Mouse (Mus musculus) forebrain, postnatal 0 days (tissue): Measurements from ENCODE around the gene Cyp4f18. TPM values are rescaled to one million over a fixed set of nuclear protein-coding genes. Genes with fewer than 3 reads are reported as not detected.
"Not testable (repeated sequence)": the region's sequence is repeated elsewhere in the genome, so short reads cannot be mapped to it uniquely, and the experiment has no call there.

ENCODE experiments used
- ATAC-seq: fragments of 200-750 bp; cut with Nextera tagmentation; 2 replicates; pipeline ENCODE4 v1.8.0; 2017; ENCODE audit warnings: mild to moderate bottlenecking, moderate library complexity
- DNase-seq: peaks from one replicate; pipeline ENCODE4 v3.0.0-alpha.2; 2015
- H3K27ac ChIP-seq: fragments of 300-500 bp; sonication (generic); 2 replicates; pipeline ENCODE4 v1.5.1; 2014; ENCODE audit warnings: low read depth, mild to moderate bottlenecking, antibody characterized with exemption, low read length, moderate library complexity, mixed read lengths
- H3K27me3 ChIP-seq: fragments of 300-500 bp; sonication (generic); 2 replicates; pipeline ENCODE4 v1.6.1; 2014; ENCODE audit warnings: mild to moderate bottlenecking, low read length, mixed read lengths; ENCODE audit not compliant: insufficient read depth
- H3K36me3 ChIP-seq: fragments of 300-500 bp; sonication (generic); 2 replicates; pipeline ENCODE4 v1.6.1; 2014; ENCODE audit warnings: mild to moderate bottlenecking, moderate library complexity; ENCODE audit not compliant: insufficient read depth
- H3K4me1 ChIP-seq: fragments of 300-500 bp; sonication (generic); 2 replicates; pipeline ENCODE4 v1.6.1; 2014; ENCODE audit warnings: antibody characterized with exemption; ENCODE audit not compliant: insufficient read depth
- H3K4me2 ChIP-seq: fragments of 300-500 bp; sonication (generic); 2 replicates; pipeline ENCODE4 v1.6.1; 2014; ENCODE audit warnings: low read depth, mild to moderate bottlenecking, moderate library complexity
- H3K4me3 ChIP-seq: fragments of 300-500 bp; sonication (generic); 2 replicates; pipeline ENCODE4 v1.5.1; 2014; ENCODE audit warnings: low read depth, low read length, mixed read lengths
- H3K9ac ChIP-seq: fragments of 300-500 bp; sonication (generic); 2 replicates; pipeline ENCODE4 v1.6.1; 2014; ENCODE audit warnings: mild to moderate bottlenecking
- H3K9me3 ChIP-seq: fragments of 300-500 bp; sonication (generic); 2 replicates; pipeline ENCODE4 v1.6.1; 2016; ENCODE audit warnings: low read length
- CTCF ChIP-seq: sonication (generic); IDR thresholded peaks from 2 replicates; pipeline ENCODE4 v1.5.1; 2016; ENCODE audit warnings: antibody characterized with exemption, control low read depth, low read depth
- WGBS: fragments of 180-500 bp; shearing (Covaris S2); extraction: QIAGEN DNeasy Blood & Tissue Kit; methylation state at CpG from one replicate; pipeline ENCODE4 v1.1.7; 2014; 5-methylcytosine and 5-hydroxymethylcytosine counted together
- polyA plus RNA-seq: library from polyadenylated mRNA; unstranded; fragments of >200 nt; fragmentation: Nextera tagmentation; extraction: Ambion mirVana; gene quantifications from 2 replicates; pipeline ENCODE4 v1.2.1, GENCODE M21; 2015
- total RNA-seq: library from RNA; depleted of rRNA; stranded (reverse); fragments of >200 nt; gene quantifications from 2 replicates; pipeline ENCODE4 v1.2.3, GENCODE M21; 2014

Gene Cyp4f18
- total and polyA plus RNA-seq, 2 experiments from 2014 or later, result 0.44 TPM; not detected in 1

- H3K9me3 ChIP-seq, result no peaks in the 10 kb centered on the region
- H3K27ac ChIP-seq, result no peak overlapping the region
- ATAC-seq (peak; percentile 27; the same call in 1 of the 2 replicates), DNase-seq (peak; percentile 34)
- H3K4me1 ChIP-seq, result no peaks in the 10 kb centered on the region
- no peaks in the 10 kb centered on the region for H3K36me3 ChIP-seq
- no peak overlapping the region for H3K4me3 ChIP-seq
- H3K9ac ChIP-seq, result no peak overlapping the region
- no peaks in the 10 kb centered on the region for H3K27me3 ChIP-seq
- WGBS, result 59% methylated on average over 2 of the region's 2 CpGs
- no peak overlapping the region for H3K4me2 ChIP-seq
- TF ChIP-seq CTCF, result no peak
Observed at GRCm38 (mm10) chr8:72018141-72018540, 8.7 kb upstream of the Cyp4f18 start.

- not testable (repeated sequence) for H3K4me1 ChIP-seq, H3K9ac ChIP-seq, H3K36me3 ChIP-seq, H3K4me2 ChIP-seq, H3K4me3 ChIP-seq, H3K27me3 ChIP-seq, DNase-seq, ATAC-seq, H3K27ac ChIP-seq, H3K9me3 ChIP-seq
- 65% methylated on average over 2 of the region's 2 CpGs for WGBS
Observed at GRCm38 (mm10) chr8:72017339-72017738, 7.9 kb upstream of the Cyp4f18 start.

DNA sequence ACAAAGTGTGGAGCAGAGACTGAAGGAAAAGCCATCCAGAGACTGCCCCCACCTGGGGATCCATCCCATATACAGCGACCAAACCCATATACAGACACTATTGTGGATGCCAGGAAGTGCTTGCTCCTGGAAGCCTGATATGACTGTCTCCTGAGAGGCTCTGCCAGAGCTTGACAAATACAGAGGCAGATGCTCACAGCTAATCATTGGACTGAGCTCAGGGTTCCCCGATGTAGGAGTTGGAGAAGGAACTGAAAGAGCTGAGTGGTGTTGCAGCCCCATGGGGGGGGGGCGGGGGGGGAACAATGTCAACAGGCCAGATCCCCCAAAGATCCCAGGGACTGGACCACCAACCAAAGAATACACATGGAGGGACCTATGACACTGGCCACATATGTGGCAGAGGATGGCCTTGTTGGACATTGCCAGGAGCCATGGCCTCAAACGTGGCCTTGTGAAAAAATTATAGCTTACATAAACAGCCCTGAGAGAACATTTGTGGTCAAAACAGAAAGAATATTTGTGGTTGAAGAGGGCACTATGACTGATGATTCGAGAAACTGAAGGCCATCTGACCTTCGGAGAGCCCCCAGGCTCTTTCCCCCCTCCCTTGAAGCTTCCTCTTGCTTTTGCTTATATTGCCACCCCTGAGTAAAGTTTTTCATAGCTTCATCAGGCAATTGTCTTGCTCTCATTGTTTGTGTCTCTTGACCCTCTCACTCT lies 4.2 kb upstream of the Cyp4f18 start:
- not testable (repeated sequence) for H3K9ac ChIP-seq, H3K27me3 ChIP-seq, H3K36me3 ChIP-seq, ATAC-seq, DNase-seq, H3K4me1 ChIP-seq, H3K4me2 ChIP-seq, H3K4me3 ChIP-seq, H3K27ac ChIP-seq, H3K9me3 ChIP-seq
- 74% methylated on average over 6 of the region's 6 CpGs for WGBS

GRCm38 (mm10) chr8:72008134-72008641 lies 1.2 kb downstream of the Cyp4f18 start:
- Histone ChIP-seq H3K4me2 (no peak overlapping the region), H3K27ac (no peak overlapping the region), H3K4me1 (no peaks in the 10 kb centered on the region), H3K27me3 (no peaks in the 10 kb centered on the region), H3K4me3 (no peak overlapping the region), H3K9ac (no peak overlapping the region), H3K9me3 (no peaks in the 10 kb centered on the region), H3K36me3 (no peaks in the 10 kb centered on the region)
- ATAC-seq (no peak), DNase-seq (no peak)
- TF ChIP-seq CTCF, result no peak
- WGBS, result 76% methylated on average over 3 of the region's 3 CpGs

GRCm38 (mm10) chr8:72006763-72007162 lies 2.7 kb downstream of the Cyp4f18 start:
- ATAC-seq (no peak), DNase-seq (no peak)
- 80% methylated on average over 1 of the region's 1 CpGs for WGBS
- TF ChIP-seq CTCF, result no peak
- H3K9me3 ChIP-seq, result no peaks in the 10 kb centered on the region
- no peak overlapping the region for H3K27ac ChIP-seq
- no peaks in the 10 kb centered on the region for H3K27me3 ChIP-seq
- no peak overlapping the region for H3K4me3 ChIP-seq
- H3K9ac ChIP-seq, result no peak overlapping the region
- no peak overlapping the region for H3K4me2 ChIP-seq
- H3K36me3 ChIP-seq, result no peaks in the 10 kb centered on the region
- no peaks in the 10 kb centered on the region for H3K4me1 ChIP-seq

GRCm38 (mm10) chr8:72005912-72006311 lies 3.5 kb downstream of the Cyp4f18 start:
- TF ChIP-seq CTCF, result no peak
- Histone ChIP-seq H3K27me3 (no peaks in the 10 kb centered on the region), H3K4me3 (no peak overlapping the region), H3K9ac (no peak overlapping the region), H3K4me1 (no peaks in the 10 kb centered on the region), H3K4me2 (no peak overlapping the region), H3K36me3 (no peaks in the 10 kb centered on the region), H3K27ac (no peak overlapping the region), H3K9me3 (no peaks in the 10 kb centered on the region)
- DNase-seq, result no peak
- no peak for ATAC-seq
- 87% methylated on average over 3 of the region's 3 CpGs for WGBS

- H3K4me3 ChIP-seq, result no peak overlapping the region
- no peak for TF ChIP-seq CTCF
- H3K4me1 ChIP-seq, result no peaks in the 10 kb centered on the region
- H3K9me3 ChIP-seq, result no peaks in the 10 kb centered on the region
- no peak overlapping the region for H3K4me2 ChIP-seq
- no peak overlapping the region for H3K9ac ChIP-seq
- H3K27me3 ChIP-seq, result no peaks in the 10 kb centered on the region
- DNase-seq, result no peak
- ATAC-seq, result no peak
- H3K27ac ChIP-seq, result no peak overlapping the region
- H3K36me3 ChIP-seq, result no peaks in the 10 kb centered on the region
Observed at GRCm38 (mm10) chr8:72002942-72003341, 6.5 kb downstream of the Cyp4f18 start.
